Mouse (Mus musculus): ENCODE data around the gene Aspscr1.

DNA sequence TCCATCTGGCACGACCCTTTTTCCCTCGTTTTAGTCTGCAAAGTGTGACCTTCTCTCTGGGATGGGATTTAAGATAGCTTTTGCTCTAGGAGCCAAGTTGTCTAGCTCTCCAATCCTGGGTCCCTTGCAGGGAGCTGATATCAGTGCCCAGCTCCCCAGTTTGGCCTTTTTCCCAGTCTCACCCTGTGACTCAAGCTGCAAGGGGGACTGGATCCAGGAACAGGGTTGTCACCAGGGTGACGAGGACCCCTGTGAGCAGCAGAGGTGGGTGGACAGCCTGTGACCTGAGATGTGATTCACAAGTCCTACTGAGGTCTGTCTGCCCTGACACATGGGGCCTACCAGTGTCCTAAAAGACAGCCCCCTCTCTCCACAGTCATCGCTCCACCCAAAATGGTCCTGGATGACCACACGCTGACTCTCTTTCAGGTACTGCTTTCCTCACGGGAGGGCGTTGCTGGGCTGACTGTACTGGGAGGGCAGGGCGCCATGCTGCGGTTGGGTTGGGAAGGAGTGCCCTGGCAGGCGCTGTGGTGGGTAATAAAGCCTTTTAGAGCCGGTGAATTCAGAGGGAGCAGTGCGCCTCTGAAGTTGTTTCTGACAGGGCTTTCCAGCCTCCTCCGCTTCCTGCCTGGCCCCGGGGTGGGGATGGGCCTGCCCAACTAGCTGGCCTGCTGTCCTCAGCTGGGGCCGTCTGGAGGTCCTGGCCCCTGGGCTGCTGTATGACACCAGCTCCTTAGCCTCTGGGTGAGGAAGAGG is 31.1 kb downstream of the Aspscr1 start:
- TF ChIP-seq CTCF (IDR thresholded peaks at IDR 0.05; ENCODE audit: control insufficient read depth, insufficient read depth, insufficient replicate concordance, low read depth, low read length) (no peak), POLR2A (IDR thresholded peaks at IDR 0.05; ENCODE audit: control insufficient read depth, low read depth, low read length) (no peak)

All from testis, adult 2 months (tissue).